Mouse (Mus musculus) forebrain, embryonic 16.5 days (tissue): Measurements from ENCODE around the gene Tmem63a. TPM values are rescaled to one million over a fixed set of nuclear protein-coding genes. Genes with fewer than 3 reads are reported as not detected.

Experiments used
- ATAC-seq: fragments of 200-750 bp; cut with Nextera tagmentation; 2 replicates; pipeline ENCODE4 v1.8.0; 2017; ENCODE audit warnings: mild to moderate bottlenecking, moderate library complexity
- H3K27ac ChIP-seq: fragments of 300-500 bp; sonication (generic); 2 replicates; pipeline ENCODE4 v1.5.1; 2014; ENCODE audit warnings: low read length, control low read depth
- H3K27me3 ChIP-seq: fragments of 300-500 bp; sonication (generic); replicated peaks from 2 replicates; pipeline ENCODE4 v1.6.1; 2014; ENCODE audit warnings: low read length; ENCODE audit not compliant: control insufficient read depth, insufficient read depth
- H3K36me3 ChIP-seq: fragments of 300-500 bp; sonication (generic); 2 replicates; pipeline ENCODE4 v1.6.1; 2014; ENCODE audit not compliant: control insufficient read depth, insufficient read depth
- H3K4me1 ChIP-seq: fragments of 300-500 bp; sonication (generic); replicated peaks from 2 replicates; pipeline ENCODE4 v1.6.1; 2014; ENCODE audit warnings: low read length; ENCODE audit not compliant: control insufficient read depth, insufficient read depth
- H3K4me2 ChIP-seq: fragments of 300-500 bp; sonication (generic); 2 replicates; pipeline ENCODE4 v1.6.1; 2014; ENCODE audit warnings: mild to moderate bottlenecking, low read length, control low read depth
- H3K4me3 ChIP-seq: fragments of 300-500 bp; sonication (generic); replicated peaks from 2 replicates; pipeline ENCODE4 v1.5.1; 2014; ENCODE audit warnings: mild to moderate bottlenecking, low read length, control low read depth
- H3K9ac ChIP-seq: fragments of 300-500 bp; sonication (generic); replicated peaks from 2 replicates; pipeline ENCODE4 v1.6.1; 2014; ENCODE audit warnings: low read depth, low read length, control low read depth
- H3K9me3 ChIP-seq: fragments of 300-500 bp; sonication (generic); 2 replicates; pipeline ENCODE4 v1.6.1; 2016; ENCODE audit warnings: low read length; ENCODE audit not compliant: control insufficient read depth
- WGBS: fragments of 180-500 bp; shearing (Covaris S2); extraction: QIAGEN DNeasy Blood & Tissue Kit; methylation state at CpG from one replicate; pipeline ENCODE4 v1.1.7; 2014; 5-methylcytosine and 5-hydroxymethylcytosine counted together
- polyA plus RNA-seq: library from polyadenylated mRNA; unstranded; fragments of >200 nt; fragmentation: Nextera tagmentation; extraction: Ambion mirVana; gene quantifications from 2 replicates; pipeline ENCODE4 v1.2.1, GENCODE M21; 2015

Gene Tmem63a
- polyA plus RNA-seq, 1 experiment from 2014 or later: 1.3 TPM

DNA sequence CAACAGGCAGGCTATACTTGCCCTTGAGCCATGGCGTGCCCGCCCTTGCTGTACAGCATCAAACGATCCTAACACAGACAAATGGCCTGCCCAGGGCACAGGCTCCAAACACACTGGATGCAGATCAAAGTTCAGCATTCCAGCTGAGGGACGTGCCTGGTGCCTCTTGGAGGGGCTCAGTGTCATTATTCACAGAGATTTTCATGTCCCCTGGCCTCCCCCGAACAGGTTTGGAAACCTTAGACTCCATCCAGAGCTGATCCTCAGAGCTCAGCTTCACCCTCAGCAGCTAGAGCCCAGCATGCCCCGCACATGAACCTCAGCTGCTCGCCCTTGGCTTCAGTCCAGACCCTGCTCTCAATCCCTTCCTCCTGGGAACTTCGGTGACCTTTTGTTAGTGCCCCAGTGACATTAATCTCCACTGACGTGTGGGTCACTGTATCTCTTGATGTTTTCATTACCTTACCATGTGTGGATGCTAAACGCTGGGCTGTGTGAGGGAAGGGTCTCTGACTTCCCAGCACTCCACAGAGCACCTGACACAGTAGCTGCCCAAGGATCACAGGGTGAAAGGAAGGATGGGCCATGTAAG, 58.5 kb downstream of the Tmem63a start:
- H3K27ac ChIP-seq: no peak overlapping the region
- ATAC-seq: no peak
- H3K4me3 ChIP-seq: no peak overlapping the region
- H3K4me2 ChIP-seq: no peak overlapping the region
- H3K36me3 ChIP-seq: no peaks in the 10 kb centered on the region
- no peak overlapping the region for H3K9ac ChIP-seq
- no peaks in the 10 kb centered on the region for H3K9me3 ChIP-seq
- H3K27me3 ChIP-seq: no peaks in the 10 kb centered on the region
- H3K4me1 ChIP-seq: no peaks in the 10 kb centered on the region
- 50% methylated on average over 10 of the region's 10 CpGs for WGBS

DNA sequence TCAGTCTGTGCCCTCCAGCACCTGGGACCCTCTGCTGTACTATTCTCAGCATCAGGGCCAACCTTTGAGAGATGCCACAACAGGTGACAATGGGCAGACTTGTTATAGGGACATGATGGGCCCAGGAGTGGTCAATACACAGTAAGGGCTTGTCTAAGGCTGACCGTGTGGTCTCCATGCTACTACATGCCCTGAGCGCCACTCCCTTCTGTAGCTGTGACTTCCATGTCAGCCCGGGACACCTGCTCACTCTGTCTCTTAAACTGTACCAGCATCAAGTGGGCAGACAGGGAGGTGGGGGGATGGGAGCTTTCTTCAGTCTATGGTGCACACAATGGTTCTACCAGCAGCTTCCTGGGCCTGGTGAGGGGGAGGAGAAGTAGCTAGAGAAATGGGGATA, 59.1 kb downstream of the Tmem63a start:
- Histone ChIP-seq H3K4me1 (no peaks in the 10 kb centered on the region), H3K4me2 (no peak overlapping the region), H3K9ac (no peak overlapping the region), H3K9me3 (no peaks in the 10 kb centered on the region), H3K4me3 (no peak overlapping the region), H3K27ac (no peak overlapping the region), H3K36me3 (no peaks in the 10 kb centered on the region), H3K27me3 (no peaks in the 10 kb centered on the region)
- ATAC-seq: no peak
- 92% methylated on average over 3 of the region's 3 CpGs for WGBS

DNA sequence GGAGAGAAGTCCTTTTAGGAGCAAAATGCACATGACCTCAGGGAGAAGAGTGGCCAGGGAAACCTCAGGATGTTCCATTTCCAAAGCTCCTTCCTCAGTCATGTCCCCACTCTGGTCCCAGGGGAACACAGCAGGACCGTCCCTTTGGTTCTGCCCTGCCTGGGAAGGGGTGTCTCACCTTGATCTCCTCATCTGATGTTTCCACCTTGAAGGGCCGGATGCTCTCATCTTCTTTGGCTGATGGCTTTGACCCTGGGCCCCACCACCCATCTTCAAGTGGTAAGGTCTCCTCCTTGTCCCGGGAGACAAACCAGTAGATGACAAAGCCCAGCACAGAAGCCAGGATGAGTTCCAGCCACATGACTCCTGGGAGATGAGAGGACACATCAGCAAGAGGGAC, 59.5 kb downstream of the Tmem63a start:
- Histone ChIP-seq H3K27me3 (no peaks in the 10 kb centered on the region), H3K4me1 (no peaks in the 10 kb centered on the region), H3K4me3 (no peak overlapping the region), H3K36me3 (no peaks in the 10 kb centered on the region), H3K9me3 (no peaks in the 10 kb centered on the region), H3K4me2 (no peak overlapping the region), H3K27ac (no peak overlapping the region), H3K9ac (no peak overlapping the region)
- 87% methylated on average over 3 of the region's 3 CpGs for WGBS
- ATAC-seq: no peak

DNA sequence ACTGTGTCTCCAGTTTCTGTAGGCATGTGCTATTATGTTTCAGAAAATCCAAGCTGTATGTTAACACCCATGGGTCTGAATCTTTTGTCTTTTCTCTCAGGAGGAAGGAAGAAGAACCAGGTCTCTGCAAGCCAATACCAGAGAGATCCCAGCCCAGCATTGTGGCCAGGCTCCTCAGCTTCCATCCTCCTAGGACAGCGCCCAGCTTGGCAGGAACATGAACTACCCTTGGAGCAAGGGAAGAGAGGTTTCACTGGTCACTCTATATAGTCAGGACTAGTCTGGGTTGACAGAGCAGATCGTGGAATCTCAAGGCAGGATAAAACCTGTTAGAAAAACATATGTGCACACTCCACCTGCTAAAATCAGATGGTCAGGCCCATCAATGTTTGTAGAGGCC, 61.6 kb downstream of the Tmem63a start:
- H3K9me3 ChIP-seq: no peaks in the 10 kb centered on the region
- no peaks in the 10 kb centered on the region for H3K27me3 ChIP-seq
- H3K36me3 ChIP-seq: no peaks in the 10 kb centered on the region
- no peak overlapping the region for H3K9ac ChIP-seq
- no peaks in the 10 kb centered on the region for H3K4me1 ChIP-seq
- H3K4me3 ChIP-seq: no peak overlapping the region
- WGBS: 84% methylated on average over 2 of the region's 2 CpGs
- ATAC-seq: no peak
- H3K4me2 ChIP-seq: no peak overlapping the region
- H3K27ac ChIP-seq: no peak overlapping the region

DNA sequence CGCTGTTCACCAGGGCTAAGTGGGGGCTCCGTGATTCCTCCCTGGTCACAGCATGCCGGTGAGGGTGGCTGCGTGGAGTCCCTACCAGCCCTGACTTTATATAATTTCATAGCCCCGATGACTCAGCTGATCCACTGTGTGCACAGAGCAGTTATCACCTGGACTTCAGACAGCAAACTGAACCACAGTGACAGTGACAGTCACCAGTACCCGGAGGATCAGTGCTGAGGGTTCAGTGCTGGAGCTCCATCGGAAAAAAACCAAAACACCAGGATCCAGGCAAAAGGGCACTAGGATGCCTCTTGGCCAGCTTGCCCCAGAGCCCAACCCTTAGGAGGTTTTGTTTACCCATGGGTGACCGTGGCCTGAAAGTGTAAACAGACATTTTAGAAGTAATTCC, 63.2 kb downstream of the Tmem63a start:
- Histone ChIP-seq H3K4me3 (no peak overlapping the region), H3K9ac (no peak overlapping the region), H3K4me2 (no peak overlapping the region), H3K27me3 (no peaks in the 10 kb centered on the region), H3K9me3 (no peaks in the 10 kb centered on the region), H3K27ac (no peak overlapping the region), H3K36me3 (no peaks in the 10 kb centered on the region), H3K4me1 (no peaks in the 10 kb centered on the region)
- 81% methylated on average over 8 of the region's 8 CpGs for WGBS
- no peak for ATAC-seq

DNA sequence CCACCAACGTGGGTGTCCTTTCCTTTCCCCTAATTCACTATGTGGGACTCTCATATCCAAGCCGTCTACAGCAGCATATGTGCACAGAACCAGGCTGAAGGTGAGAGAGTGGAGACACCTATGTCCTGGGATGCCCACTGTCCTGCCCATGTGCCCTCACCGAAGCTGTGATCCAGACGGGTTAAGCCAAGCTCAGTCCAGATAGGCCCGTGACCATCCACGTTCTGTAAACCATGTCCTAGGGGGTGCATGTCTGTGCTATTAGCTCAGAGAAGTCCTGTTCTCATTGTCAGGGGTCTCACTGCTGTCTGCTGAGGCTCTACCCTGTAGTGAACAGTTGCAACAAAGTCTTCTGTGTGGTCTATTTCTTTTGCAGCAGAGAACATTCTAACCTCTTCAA, 65.7 kb downstream of the Tmem63a start:
- Histone ChIP-seq H3K36me3 (no peaks in the 10 kb centered on the region), H3K9ac (no peak overlapping the region), H3K27ac (no peak overlapping the region), H3K4me1 (no peaks in the 10 kb centered on the region), H3K9me3 (no peaks in the 10 kb centered on the region), H3K27me3 (no peaks in the 10 kb centered on the region), H3K4me2 (no peak overlapping the region), H3K4me3 (no peak overlapping the region)
- WGBS: 87% methylated on average over 6 of the region's 6 CpGs
- no peak for ATAC-seq

DNA sequence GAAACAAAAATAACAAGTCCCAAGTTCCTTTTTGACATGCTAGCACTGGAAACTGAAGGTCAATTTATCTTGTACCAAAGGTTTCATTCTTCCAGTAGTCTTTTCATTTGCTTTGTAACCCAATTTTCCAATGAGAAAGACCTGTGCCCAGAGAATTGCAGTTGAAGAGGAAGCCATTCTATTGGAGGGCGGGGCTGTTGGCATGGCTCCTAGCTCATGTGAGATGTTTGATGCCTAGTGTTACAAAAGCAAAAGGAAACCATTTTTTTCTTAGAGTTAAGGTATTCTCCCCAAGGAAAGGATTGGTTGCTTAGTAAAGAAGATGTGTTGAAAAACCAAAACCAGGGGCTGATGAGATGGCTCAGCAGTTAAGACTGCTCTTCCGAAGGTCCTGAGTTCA, 66.1 kb downstream of the Tmem63a start:
- H3K9ac ChIP-seq: no peak overlapping the region
- no peaks in the 10 kb centered on the region for H3K9me3 ChIP-seq
- ATAC-seq: no peak
- 95% methylated on average over 2 of the region's 2 CpGs for WGBS
- no peak overlapping the region for H3K4me3 ChIP-seq
- H3K27ac ChIP-seq: no peak overlapping the region
- no peaks in the 10 kb centered on the region for H3K4me1 ChIP-seq
- no peak overlapping the region for H3K4me2 ChIP-seq
- H3K36me3 ChIP-seq: no peaks in the 10 kb centered on the region
- no peaks in the 10 kb centered on the region for H3K27me3 ChIP-seq

DNA sequence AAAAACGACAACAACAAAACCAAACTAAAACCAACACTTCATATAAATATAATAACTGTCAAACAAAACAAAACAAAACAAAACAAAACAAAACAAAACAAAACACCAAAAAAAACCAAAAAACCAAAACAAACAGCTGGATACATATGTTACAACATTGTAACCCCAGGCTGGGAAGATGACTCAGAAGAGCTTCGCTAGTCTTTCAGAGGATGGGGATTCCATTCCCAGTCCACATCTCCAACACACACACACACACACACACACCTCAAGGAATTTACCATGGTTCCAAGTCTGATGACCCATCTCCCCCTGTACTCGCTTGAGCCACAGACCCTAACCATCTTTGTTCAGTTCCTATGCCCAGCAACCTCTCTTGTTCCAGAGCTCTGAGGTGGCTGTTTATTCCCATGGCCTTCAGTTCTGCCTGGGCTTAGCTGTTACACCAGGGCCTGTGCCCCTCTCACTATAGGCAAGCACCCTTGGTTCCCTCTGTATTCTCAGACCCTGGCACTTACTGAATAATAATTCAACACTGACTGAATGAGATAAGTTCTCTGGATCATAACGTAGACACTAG, 67.0 kb downstream of the Tmem63a start:
- WGBS: 91% methylated on average over 4 of the region's 4 CpGs
- Histone ChIP-seq H3K9me3 (no peaks in the 10 kb centered on the region), H3K4me2 (no peak overlapping the region), H3K27me3 (no peaks in the 10 kb centered on the region), H3K27ac (no peak overlapping the region), H3K4me1 (no peaks in the 10 kb centered on the region), H3K36me3 (no peaks in the 10 kb centered on the region), H3K9ac (no peak overlapping the region), H3K4me3 (no peak overlapping the region)
- ATAC-seq: no peak

DNA sequence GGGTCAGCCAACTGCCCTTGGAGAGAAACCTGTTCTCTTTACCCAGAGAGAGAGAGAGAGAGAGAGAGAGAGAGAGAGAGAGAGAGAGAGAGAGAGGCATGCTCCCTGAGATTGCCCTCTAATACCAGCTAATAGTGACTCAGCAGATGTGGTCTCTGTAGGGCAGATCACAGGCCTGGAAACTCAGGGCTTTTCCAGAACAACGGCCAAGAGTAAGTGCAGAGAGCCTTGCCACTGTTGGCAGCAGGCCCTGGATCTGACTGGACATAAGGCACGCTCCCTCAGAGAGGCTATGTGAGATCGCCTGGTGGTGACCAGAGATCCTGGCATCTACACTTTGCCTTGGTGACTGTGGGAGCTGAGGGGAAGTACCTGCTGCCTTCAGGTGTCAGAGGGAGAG, 67.6 kb downstream of the Tmem63a start:
- Histone ChIP-seq H3K27ac (no peak overlapping the region), H3K9ac (no peak overlapping the region), H3K36me3 (no peaks in the 10 kb centered on the region), H3K4me2 (no peak overlapping the region), H3K4me3 (no peak overlapping the region), H3K27me3 (no peaks in the 10 kb centered on the region), H3K9me3 (no peaks in the 10 kb centered on the region), H3K4me1 (no peaks in the 10 kb centered on the region)
- no peak for ATAC-seq
- WGBS: 83% methylated on average over 3 of the region's 3 CpGs
